Mouse (Mus musculus) embryonic facial prominence, embryonic 13.5 days (tissue): Measurements from ENCODE around the gene 4930558K02Rik. TPM values are rescaled to one million over a fixed set of nuclear protein-coding genes. Genes with fewer than 3 reads are reported as not detected.

ENCODE experiments used
- polyA plus RNA-seq: library from polyadenylated mRNA; unstranded; fragments of >200 nt; fragmentation: Nextera tagmentation; extraction: Ambion mirVana; gene quantifications from 2 replicates; pipeline ENCODE4 v1.2.1, GENCODE M21; 2015

4930558K02Rik gene
- polyA plus RNA-seq, 1 experiment from 2014 or later = not detected

Other genes with a start within 250 kb of the 4930558K02Rik start
- gene Fasl, start 191.1 kb downstream of the 4930558K02Rik start, polyA plus RNA-seq = not detected in 2 replicates
- 25.2 and 25.3 TPM in 2 replicates for gene Suco, start 103.0 kb downstream of the 4930558K02Rik start, polyA plus RNA-seq
- gene Pigc, start 10.4 kb downstream of the 4930558K02Rik start, polyA plus RNA-seq = 50.4 and 51.4 TPM in 2 replicates